Mouse (Mus musculus): Measurements from ENCODE around the gene Hoxa11.

Gene Hoxa11

DNA sequence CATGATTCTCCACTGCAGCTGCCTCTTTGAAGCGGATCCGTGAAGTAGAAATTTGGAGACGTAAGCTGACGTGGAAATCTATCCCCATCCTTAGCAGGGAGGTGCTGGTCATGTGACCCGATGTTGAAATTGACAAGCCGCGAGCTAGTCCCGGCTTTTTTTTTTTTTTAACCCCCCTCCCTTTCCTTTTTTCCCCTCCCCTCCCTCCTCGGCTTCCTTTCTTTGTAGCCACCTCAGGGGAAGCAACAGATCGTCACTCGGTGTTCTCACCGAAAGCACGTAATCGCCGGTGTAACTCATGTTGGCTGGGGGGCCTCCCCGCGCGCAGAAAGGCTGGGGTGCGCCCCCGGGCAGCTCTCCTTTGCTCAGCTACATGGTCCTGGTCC lies at the start of gene Hoxa11:
Gene Hoxa11, minus strand, starts transcription at position 54 of the 386 bp plus-strand sequence.
- TF ChIP-seq GATA4 (IDR thresholded peaks at IDR 0.05; ENCODE audit: insufficient replicate concordance, low read length): no peak

DNA sequence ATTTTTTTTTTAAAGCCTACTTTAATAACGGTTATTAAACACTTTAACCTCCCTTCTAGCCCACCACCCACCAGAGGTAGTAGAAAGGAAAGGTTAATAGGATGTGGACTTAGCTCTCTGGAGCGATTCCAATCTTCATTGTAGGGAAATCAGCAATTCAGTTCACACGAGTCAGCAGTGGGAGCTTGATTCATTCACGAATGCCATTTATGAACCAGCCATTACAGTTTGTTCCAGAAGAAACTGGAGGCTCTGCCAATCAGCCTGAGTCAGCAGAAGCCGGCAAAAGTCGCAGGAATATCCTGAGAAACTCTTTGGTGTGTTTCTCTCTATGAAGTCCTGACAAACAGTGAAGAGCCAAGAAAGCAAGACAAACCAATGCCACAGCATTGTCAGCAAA lies 49.0 kb upstream of the Hoxa11 start:
- TF ChIP-seq GATA4 (IDR thresholded peaks at IDR 0.05; ENCODE audit: insufficient replicate concordance, low read length): no peak

DNA sequence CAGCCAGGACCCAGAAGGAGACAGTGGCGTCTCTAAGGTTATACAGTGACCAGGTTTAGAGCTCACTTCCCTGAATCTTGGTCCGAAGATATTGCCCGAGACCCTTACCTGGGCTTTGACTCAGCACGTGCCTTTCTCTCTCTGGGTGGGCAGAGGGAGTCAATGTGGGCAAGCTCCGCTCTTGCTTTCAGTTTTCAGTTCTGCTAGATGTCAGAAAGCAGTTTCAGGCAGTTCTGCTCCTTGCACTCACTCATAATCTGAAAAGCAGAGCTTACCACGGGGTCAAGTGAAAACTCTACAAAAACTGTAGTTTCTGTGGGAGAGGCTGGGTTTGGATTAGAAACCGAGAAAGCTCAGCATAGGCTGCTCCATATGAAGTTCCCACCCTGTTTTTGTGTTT lies 46.7 kb upstream of the Hoxa11 start:
- TF ChIP-seq GATA4 (IDR thresholded peaks at IDR 0.05; ENCODE audit: insufficient replicate concordance, low read length): no peak

DNA sequence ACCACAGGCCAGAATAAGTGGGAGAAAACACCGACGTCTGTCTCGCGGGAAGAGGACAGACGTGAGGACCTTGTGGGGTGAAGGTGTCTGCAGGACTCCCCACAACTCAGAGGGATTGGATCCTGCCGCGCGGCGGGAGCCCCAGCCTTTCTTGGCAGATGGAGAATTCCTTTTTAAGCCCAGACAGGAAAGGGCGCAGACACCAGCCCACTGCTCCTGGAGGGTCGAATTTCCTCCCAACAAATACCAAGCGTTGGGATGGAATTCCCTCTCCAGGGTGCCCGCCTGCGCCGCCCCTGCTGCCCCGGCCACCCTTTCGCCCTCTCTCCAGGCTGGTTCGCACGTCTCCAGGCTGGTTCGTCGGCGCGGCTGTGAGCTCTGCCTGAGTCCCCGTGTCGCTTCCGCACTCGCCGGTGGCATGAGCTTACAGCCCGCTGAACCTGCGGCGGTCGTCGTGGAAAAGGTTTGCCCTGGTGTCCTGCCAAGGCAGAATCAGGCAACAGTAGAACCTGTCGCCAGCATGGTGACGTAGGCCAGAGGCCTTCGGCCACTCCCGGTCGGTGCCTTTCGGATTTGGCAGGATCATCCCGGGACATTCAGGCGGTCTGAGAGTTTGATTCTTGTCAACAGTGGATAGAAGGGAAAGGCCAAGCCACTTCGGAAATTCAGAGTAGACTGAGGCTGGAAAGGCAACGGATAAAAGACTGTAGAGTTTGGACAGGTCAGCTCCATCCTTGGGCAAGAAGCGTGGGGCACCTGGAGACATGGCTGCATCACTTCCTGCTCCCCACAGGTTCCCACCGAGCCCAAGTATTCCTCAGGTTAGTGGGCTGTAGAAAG lies 45.6 kb upstream of the Hoxa11 start:
- no peak for TF ChIP-seq GATA4 (IDR thresholded peaks at IDR 0.05; ENCODE audit: insufficient replicate concordance, low read length)

DNA sequence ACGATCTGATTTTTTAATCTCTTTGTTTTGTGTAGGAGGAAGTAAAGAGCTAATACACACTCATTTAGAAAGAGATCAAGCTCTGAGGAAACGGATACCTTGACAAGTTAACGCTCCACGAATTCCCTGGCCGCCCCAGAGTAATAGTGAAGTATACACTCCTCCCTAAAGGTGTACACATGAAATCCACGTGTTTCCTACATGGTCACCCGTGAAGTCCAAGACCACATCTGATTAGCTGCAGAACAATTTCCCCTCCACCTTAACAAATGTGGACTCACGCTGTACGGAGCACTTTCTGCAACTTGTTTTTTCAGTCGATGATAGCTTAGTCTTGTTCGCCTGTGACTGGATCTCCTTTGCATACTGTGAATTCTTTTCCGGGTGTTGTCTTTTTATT lies 44.6 kb upstream of the Hoxa11 start:
- no peak for TF ChIP-seq GATA4 (IDR thresholded peaks at IDR 0.05; ENCODE audit: insufficient replicate concordance, low read length)

DNA sequence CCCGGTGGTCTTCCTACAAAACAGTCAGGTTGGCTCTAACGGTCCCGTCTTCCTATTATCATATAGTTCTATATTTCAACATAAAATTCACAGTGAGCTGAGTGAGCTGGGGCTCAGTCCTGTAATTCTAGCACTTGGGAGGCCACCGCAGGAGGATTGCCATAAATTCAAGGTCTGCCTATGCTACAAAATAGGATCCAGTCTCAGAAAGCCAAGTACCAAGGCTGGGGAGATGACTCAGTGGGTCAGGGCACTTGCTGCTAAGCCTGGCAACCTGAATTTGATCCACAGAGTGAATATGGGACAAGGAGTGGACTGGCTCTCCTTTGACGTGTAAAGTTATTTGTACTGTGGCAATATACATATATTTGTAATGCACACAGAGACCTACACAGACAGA lies 38.3 kb upstream of the Hoxa11 start:
- no peak for TF ChIP-seq GATA4 (IDR thresholded peaks at IDR 0.05; ENCODE audit: insufficient replicate concordance, low read length)

DNA sequence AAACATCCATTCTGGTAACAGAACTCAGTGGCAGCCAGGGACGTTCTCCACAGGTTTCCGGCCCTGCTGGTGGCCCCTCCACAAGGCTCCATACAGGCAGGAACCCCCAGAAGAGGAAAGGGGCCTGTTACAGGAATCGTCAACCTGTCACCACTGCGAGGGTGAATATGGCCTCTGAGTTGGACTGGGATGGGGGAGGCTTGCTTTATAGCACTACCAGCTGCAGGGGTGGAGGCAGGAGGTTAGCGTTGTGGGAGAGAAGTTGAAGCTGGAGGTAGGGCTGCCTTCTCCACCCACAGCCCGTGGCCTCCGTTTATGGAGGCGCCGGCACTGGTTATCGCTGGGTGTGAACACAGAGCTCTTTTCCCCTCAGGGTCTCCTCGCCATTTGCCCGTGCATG lies 35.5 kb upstream of the Hoxa11 start:
- TF ChIP-seq GATA4 (IDR thresholded peaks at IDR 0.05; ENCODE audit: insufficient replicate concordance, low read length): no peak

DNA sequence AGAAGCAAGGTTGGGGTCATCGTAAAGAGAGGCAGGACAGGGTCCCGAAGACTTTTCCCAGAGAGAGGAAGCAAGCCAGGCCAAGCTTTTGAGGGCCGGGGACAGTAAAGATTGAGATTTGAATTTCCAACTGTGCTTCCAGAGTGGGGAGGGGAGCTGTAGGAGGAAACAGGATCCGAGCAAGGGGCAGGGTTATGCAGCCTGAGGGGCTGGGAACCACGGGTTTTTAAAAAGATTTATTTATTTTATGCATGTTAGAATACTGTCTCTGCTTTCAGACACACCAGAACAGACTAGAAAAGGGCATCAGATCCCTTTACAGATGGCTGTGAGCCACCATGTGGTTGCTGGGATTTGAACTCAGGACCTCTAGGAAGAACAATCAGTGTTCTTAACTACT lies 31.3 kb upstream of the Hoxa11 start:
- no peak for TF ChIP-seq GATA4 (IDR thresholded peaks at IDR 0.05; ENCODE audit: insufficient replicate concordance, low read length)

DNA sequence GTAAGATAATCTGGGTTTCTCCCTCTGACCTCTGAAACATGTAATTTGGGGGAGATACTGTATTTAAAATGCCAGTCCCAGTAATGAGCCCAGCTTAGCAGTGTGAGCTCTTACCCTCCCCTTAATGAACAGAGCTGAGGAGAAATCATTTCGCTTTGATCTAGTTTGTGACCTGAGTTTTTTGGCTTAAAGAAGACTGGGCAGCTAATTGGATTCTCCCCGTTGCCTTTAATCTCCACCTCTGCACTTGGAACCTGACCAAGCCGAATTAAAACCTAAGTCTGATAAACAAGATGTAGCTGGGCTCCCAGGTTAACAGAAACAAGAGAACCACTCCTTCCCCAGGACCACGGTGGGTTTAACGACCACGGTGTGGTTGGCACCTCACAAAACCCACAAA lies 30.8 kb upstream of the Hoxa11 start:
- TF ChIP-seq GATA4 (IDR thresholded peaks at IDR 0.05; ENCODE audit: insufficient replicate concordance, low read length): no peak

DNA sequence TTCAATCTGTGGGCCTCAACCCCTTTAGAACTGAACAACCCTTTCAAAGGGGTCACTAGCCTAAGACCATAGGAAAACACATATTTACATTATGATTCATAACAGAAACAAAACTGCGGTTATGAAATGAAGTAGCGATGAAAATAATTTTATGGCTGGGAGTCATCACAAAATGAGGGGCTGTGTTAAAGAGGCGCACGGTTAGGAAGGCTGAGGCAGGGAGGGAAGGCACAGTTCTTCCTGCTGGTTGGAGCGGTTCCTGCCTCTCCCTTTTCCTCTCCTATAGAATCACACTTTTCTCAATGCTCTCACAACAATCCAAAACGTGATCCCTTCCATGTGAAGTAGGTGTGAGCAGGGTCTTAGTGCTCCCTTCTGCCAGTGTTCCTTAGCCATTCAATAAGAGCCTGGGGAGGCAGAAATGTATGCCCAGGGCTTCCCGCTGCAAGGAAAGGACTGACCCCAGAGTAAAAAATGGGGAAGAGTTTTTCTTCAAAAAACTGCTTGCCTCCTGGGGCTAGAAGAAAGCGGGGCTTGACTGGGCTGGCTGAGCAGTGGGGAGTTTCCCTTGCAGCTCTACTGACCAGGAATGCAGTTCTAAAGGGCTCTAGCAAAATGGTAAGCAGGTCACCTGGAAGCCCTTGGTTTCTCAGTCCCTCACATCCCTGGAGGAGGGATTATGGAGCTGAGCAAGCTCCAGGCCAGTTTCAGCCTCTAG lies 30.1 kb upstream of the Hoxa11 start:
- TF ChIP-seq GATA4 (IDR thresholded peaks at IDR 0.05; ENCODE audit: insufficient replicate concordance, low read length): no peak

DNA sequence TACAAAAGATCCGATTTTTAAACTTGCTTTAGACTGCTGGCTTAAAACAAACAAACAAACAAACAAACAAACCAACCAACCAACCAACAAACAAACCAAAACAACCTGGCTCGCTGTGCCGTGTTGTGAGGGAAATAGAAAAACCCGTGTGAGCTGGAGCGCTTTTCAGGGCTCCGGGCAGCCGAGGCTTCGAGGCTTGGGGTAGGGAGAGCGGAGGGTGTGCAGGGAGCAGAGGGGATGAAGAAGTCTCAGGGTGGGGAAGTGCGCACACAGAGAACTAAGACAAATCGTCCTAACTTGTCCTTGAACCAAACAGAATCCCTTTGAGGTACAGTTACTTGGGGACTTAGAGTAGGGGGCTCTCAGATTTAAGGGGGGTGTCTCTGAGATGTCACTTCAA lies 29.0 kb upstream of the Hoxa11 start:
- TF ChIP-seq GATA4 (IDR thresholded peaks at IDR 0.05; ENCODE audit: insufficient replicate concordance, low read length): no peak

DNA sequence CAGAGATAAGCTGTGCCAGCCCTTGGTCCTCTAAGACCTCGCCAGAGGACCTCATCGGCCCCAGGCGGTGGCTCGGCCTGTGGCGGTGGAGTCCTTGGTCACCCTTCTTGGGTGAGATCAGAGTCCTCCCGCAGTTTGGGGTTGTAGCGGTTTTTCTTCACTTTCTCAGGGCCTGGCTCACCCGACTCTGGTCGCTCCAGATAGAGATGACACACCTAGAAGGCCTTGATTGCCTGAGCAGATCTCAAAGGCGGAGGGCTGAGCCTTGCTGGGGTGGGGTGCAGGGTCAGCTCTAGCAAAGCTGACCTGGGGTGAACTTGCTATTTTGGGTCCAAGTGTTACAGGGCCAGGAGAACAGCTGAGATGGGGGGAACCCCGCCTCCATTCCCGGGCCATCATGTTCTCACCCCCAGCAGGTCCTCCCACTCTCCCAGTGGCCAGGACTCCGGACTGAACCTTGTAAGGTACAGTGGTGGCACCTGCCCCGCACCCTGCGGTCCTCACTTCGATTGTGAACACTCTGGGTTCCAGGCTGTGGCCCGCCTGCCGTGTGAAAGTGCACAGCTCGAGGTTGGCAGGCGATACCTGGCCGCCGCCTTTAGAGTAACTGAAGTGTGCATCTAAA lies 28.2 kb upstream of the Hoxa11 start:
- no peak for TF ChIP-seq GATA4 (IDR thresholded peaks at IDR 0.05; ENCODE audit: insufficient replicate concordance, low read length)

DNA sequence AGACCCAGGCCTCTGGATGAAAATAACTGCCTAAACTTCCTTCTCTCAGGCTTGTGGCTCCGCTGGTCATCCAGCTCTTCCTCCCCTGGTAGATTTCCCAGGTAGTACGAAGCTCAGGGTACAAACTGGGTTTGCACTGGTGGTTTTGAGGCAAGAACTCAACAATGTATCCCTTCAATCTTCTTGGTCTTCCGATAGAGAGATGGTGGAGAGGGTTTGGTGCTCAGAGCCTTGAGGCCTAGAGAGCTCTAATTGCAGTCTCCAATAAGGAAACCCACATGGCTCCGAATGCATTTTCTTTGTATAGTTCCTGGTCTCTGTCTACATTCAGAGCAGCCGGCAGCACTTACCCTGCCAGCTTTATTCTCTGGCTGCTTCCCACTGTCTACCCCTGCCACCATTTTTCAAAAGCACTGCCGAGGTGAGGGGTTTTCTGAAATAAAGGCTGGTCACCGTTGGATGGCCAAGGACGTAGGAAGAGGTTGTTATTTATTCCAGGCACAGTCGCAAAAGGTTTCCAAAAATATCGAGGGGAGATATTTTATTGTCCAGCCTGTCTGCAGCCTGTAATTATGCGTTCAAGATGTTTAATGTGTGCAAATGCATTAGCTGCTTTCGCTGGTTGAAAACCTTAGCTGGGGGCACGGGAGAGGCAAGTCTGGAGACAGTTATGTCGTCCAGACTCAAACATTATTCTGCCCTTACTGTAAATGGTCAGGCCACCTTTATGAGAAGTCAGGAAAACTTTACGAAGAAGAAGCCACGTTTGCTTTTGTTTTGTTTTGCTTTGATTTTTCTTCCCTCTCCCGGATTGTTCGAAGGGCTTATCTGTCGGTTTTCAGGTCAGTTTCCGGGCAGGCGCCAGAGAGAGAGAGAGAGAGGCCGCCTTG lies 27.4 kb upstream of the Hoxa11 start:
- TF ChIP-seq GATA4 (IDR thresholded peaks at IDR 0.05; ENCODE audit: insufficient replicate concordance, low read length): no peak

DNA sequence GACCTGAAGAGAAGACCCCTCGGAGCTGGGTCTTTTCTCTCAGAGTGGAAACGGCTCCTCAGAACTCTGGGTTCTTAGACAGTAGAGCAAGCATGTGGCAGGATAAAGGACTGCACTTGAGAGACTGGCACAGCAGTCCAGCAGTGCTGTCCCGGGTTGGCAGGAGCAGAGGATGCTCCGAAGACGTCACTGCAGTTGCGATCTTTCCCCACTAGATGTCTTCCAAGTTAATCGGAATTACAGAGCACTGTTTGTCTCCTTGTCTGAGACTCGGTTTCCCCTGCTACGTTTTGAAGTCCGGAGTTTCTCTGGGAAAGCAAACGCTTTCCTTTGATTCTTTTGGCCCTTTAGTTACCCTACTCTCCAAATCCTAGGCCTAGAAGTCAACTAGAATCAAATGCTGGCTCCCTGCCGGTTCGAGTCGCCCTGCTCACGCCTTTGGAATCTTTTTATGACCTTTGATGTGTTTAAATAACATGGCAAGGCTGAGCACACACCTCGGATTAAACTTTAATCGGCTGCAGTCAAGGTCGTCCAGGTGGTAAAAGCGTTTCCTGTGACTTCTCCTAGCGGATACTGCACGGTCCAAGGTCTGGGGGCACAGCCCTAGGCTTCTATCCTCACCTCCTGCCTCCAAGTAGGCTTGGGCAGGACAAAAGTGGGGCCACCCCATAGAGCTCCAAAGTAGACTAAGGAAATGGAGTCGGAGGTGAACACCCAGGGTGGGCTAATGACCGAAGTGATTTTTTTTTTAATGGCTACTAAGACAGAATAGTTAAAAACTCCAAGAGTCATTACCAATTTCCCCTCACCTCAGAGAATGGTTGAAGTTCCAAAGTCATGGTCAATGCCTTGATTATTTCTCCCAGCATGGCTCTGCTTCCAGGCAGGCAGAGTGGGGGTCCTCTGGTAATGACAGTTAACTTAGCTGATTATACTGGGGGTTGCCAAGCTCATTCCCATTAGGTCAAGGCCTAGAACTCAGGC lies 25.2 kb upstream of the Hoxa11 start:
- TF ChIP-seq GATA4 (IDR thresholded peaks at IDR 0.05; ENCODE audit: insufficient replicate concordance, low read length): no peak
